In genomic region chr8:93088686-93089122, GRCm38 (mm10) we compare ENCODE assay signal across 14 mouse cellular contexts. TPM values are rescaled to one million over a fixed set of nuclear protein-coding genes. Genes with fewer than 3 reads are reported as not detected.
A peak's percentile ranks its signal among the peaks of the same experiment; 100 is the strongest.
DNase-seq lines count a peak whose midpoint lies in the region; ATAC-seq and TF ChIP-seq lines count a peak whose summit lies in the region.
"Had no signal": no experiment of that assay in that cellular context is flagged by ENCODE, and none has a peak within 500 bp of the region (broad histone marks: within the 10 kb centered on the region; RNA-seq: fewer than 3 reads in every experiment).

No protein-coding gene starts in this region.

- no peaks in the 10 kb centered on the region for H3K27me3 ChIP-seq in midbrain, embryonic 10.5 days (ENCODE audit: low read depth, poor library complexity, severe bottlenecking)
- H3K27me3 ChIP-seq in midbrain, embryonic 16.5 days (ENCODE audit: control insufficient read depth, insufficient read depth, low read depth, low read length), result no peaks in the 10 kb centered on the region
- H3K27me3 ChIP-seq in forebrain, embryonic 11.5 days (ENCODE audit: control insufficient read depth, insufficient read depth, low read length), result no peaks in the 10 kb centered on the region
- H3K27me3 ChIP-seq in limb, embryonic 13.5 days, result no peaks in the 10 kb centered on the region
- no peaks in the 10 kb centered on the region for H3K27me3 ChIP-seq in stomach, embryonic 16.5 days (ENCODE audit: control insufficient read depth, insufficient read depth, low read length)

- peak; percentile 39 for DNase-seq in midbrain, embryonic 10.5 days (ENCODE audit: low spot score)
- peak; percentile 56 for DNase-seq in forebrain, embryonic 11.5 days (ENCODE audit: low spot score)
- DNase-seq in layer of hippocampus, adult 2 months (ENCODE audit: low spot score in 2 of 2), result no peak
- no peak for DNase-seq in spleen, postnatal 4 days (ENCODE audit: low spot score in 2 of 2)
- no peak for DNase-seq in layer of hippocampus, postnatal 25 days (ENCODE audit: extremely low spot score in 1 of 2, low spot score in 1 of 2)
- DNase-seq: adrenal gland, adult 8-10 months; cerebellum, postnatal 25 days; thymus, postnatal 36 days had no signal

- H3K9ac ChIP-seq in midbrain, embryonic 16.5 days (ENCODE audit: low read depth, low read length), result no peak overlapping the region
- no peak overlapping the region for H3K9ac ChIP-seq in forebrain, embryonic 11.5 days (ENCODE audit: low read length)
- no peak overlapping the region for H3K9ac ChIP-seq in limb, embryonic 13.5 days
- no peak overlapping the region for H3K9ac ChIP-seq in stomach, embryonic 16.5 days (ENCODE audit: low read length)

- H3K9me3 ChIP-seq in midbrain, embryonic 10.5 days (replicated peaks), result no peaks in the 10 kb centered on the region
- H3K9me3 ChIP-seq in midbrain, embryonic 16.5 days (replicated peaks; ENCODE audit: control insufficient read depth, low read length, poor library complexity, severe bottlenecking), result no peaks in the 10 kb centered on the region
- H3K9me3 ChIP-seq in forebrain, embryonic 11.5 days (ENCODE audit: control insufficient read depth, low read length), result no peaks in the 10 kb centered on the region
- H3K9me3 ChIP-seq in limb, embryonic 13.5 days, result no peaks in the 10 kb centered on the region
- no peaks in the 10 kb centered on the region for H3K9me3 ChIP-seq in stomach, embryonic 16.5 days (replicated peaks; ENCODE audit: control insufficient read depth, low read length)
- H3K9me3 ChIP-seq: G1E had no signal

- H3K36me3 ChIP-seq in midbrain, embryonic 10.5 days, result no peaks in the 10 kb centered on the region
- no peaks in the 10 kb centered on the region for H3K36me3 ChIP-seq in midbrain, embryonic 16.5 days (ENCODE audit: control insufficient read depth, insufficient read depth, low read length)
- H3K36me3 ChIP-seq in forebrain, embryonic 11.5 days (ENCODE audit: control insufficient read depth, insufficient read depth, low read length), result no peaks in the 10 kb centered on the region
- H3K36me3 ChIP-seq in limb, embryonic 13.5 days, result no peaks in the 10 kb centered on the region
- H3K36me3 ChIP-seq in stomach, embryonic 16.5 days (ENCODE audit: control insufficient read depth, insufficient read depth, low read length), result no peaks in the 10 kb centered on the region
- H3K36me3 ChIP-seq: G1E had no signal

- H3K4me1 ChIP-seq in midbrain, embryonic 10.5 days, result peaks cover 11% of the 10 kb centered on the region
- peaks cover 3% of the 10 kb centered on the region for H3K4me1 ChIP-seq in midbrain, embryonic 16.5 days (ENCODE audit: control insufficient read depth, insufficient read depth, low read length)
- no peaks in the 10 kb centered on the region for H3K4me1 ChIP-seq in forebrain, embryonic 11.5 days (replicated peaks; ENCODE audit: control insufficient read depth, insufficient read depth, low read length)
- peaks cover 9% of the 10 kb centered on the region for H3K4me1 ChIP-seq in limb, embryonic 13.5 days
- H3K4me1 ChIP-seq in stomach, embryonic 16.5 days (ENCODE audit: control insufficient read depth, insufficient read depth, low read length), result no peaks in the 10 kb centered on the region

- WGBS in midbrain, embryonic 10.5 days, result 9% methylated on average over 2 of the region's 2 CpGs
- WGBS in midbrain, embryonic 16.5 days, result 5% methylated on average over 2 of the region's 2 CpGs
- 0% methylated on average over 2 of the region's 2 CpGs for WGBS in forebrain, embryonic 11.5 days
- 2% methylated on average over 2 of the region's 2 CpGs for WGBS in limb, embryonic 13.5 days
- 2% methylated on average over 2 of the region's 2 CpGs for WGBS in stomach, embryonic 16.5 days

- no peak for ATAC-seq in midbrain, embryonic 16.5 days
- ATAC-seq in forebrain, embryonic 11.5 days (replicated peaks; ENCODE audit: low FRiP score), result peak; percentile 55; the same call in 1 of the 2 replicates
- peak; percentile 92 for ATAC-seq in limb, embryonic 13.5 days (ENCODE audit: low FRiP score, low read depth)
- ATAC-seq in stomach, embryonic 16.5 days (ENCODE audit: insufficient read depth, low FRiP score), result peak; percentile 75; the same call in 1 of the 2 replicates

- H3K27ac ChIP-seq in midbrain, embryonic 10.5 days (replicated peaks), result peak overlapping the region; percentile 74
- no peak overlapping the region for H3K27ac ChIP-seq in midbrain, embryonic 16.5 days (ENCODE audit: low read length)
- H3K27ac ChIP-seq in forebrain, embryonic 11.5 days (ENCODE audit: low read depth, low read length), result no peak overlapping the region
- peak overlapping the region; percentile 44; the same call in 1 of the 2 replicates for H3K27ac ChIP-seq in limb, embryonic 13.5 days
- no peak overlapping the region; the same call in 1 of the 2 replicates for H3K27ac ChIP-seq in stomach, embryonic 16.5 days (ENCODE audit: low read length)
- H3K27ac ChIP-seq in layer of hippocampus, adult 2 months, result no peak overlapping the region

- no peak for TF ChIP-seq CTCF in layer of hippocampus, adult 2 months (conservative IDR thresholded peaks at IDR 0.05)

- H3K4me2 ChIP-seq in midbrain, embryonic 16.5 days (ENCODE audit: low read length), result no peak overlapping the region
- H3K4me2 ChIP-seq in forebrain, embryonic 11.5 days (ENCODE audit: low read depth, low read length, severe bottlenecking), result no peak overlapping the region
- H3K4me2 ChIP-seq in limb, embryonic 13.5 days (replicated peaks), result peak overlapping the region; percentile 53
- H3K4me2 ChIP-seq in stomach, embryonic 16.5 days (ENCODE audit: low read depth, low read length), result 0 out of 2 replicates have a peak overlapping the region, but pooled peaks have one; percentile 24

- 0 out of 2 replicates have a peak overlapping the region, but pooled peaks have one; percentile 14 for H3K4me3 ChIP-seq in midbrain, embryonic 10.5 days
- no peak overlapping the region for H3K4me3 ChIP-seq in midbrain, embryonic 16.5 days (ENCODE audit: low read depth, low read length)
- no peak overlapping the region for H3K4me3 ChIP-seq in forebrain, embryonic 11.5 days (ENCODE audit: low read depth, low read length)
- H3K4me3 ChIP-seq in limb, embryonic 13.5 days, result no peak overlapping the region; the same call in 1 of the 2 replicates
- H3K4me3 ChIP-seq in stomach, embryonic 16.5 days (replicated peaks; ENCODE audit: low read length), result no peak overlapping the region
- H3K4me3 ChIP-seq in layer of hippocampus, adult 2 months, result no peak overlapping the region

RNA-seq across cellular contexts. Expression of gene Ces1b, which starts 8.9 kb away (rescaled TPM):
- not detected in 2 replicates for polyA plus RNA-seq in midbrain, embryonic 10.5 days (2016; fragmentation: Nextera tagmentation; extraction: Ambion mirVana)
- not detected in 2 replicates for polyA plus RNA-seq in midbrain, embryonic 16.5 days (2015; fragmentation: Nextera tagmentation; extraction: Ambion mirVana)
- not detected in 2 replicates for polyA plus RNA-seq in forebrain, embryonic 11.5 days (2014; fragmentation: Nextera tagmentation; extraction: Ambion mirVana)
- not detected in 2 replicates for polyA plus RNA-seq in limb, embryonic 13.5 days (2015; fragmentation: Nextera tagmentation; extraction: Ambion mirVana)
- 0.12 TPM in 2 replicates for polyA plus RNA-seq in stomach, embryonic 16.5 days (2015; fragmentation: Nextera tagmentation; extraction: Ambion mirVana)
- total RNA-seq in layer of hippocampus, adult 2 months (2021), result not detected
- total RNA-seq in layer of hippocampus, postnatal 25 days (2021), result not detected
- total RNA-seq: adrenal gland, adult 8-10 months had no signal
- polyA plus RNA-seq: G1E had no signal

RNA-seq across cellular contexts. Expression of gene Ces1a, which starts 40.7 kb away (rescaled TPM):
- not detected in 2 replicates for polyA plus RNA-seq in midbrain, embryonic 10.5 days (2016; fragmentation: Nextera tagmentation; extraction: Ambion mirVana)
- polyA plus RNA-seq in midbrain, embryonic 16.5 days (2015; fragmentation: Nextera tagmentation; extraction: Ambion mirVana), result not detected in 2 replicates
- not detected in 2 replicates for polyA plus RNA-seq in forebrain, embryonic 11.5 days (2014; fragmentation: Nextera tagmentation; extraction: Ambion mirVana)
- 0.09 TPM in 1 of 2 replicates, not detected in the other for polyA plus RNA-seq in limb, embryonic 13.5 days (2015; fragmentation: Nextera tagmentation; extraction: Ambion mirVana)
- not detected in 2 replicates for polyA plus RNA-seq in stomach, embryonic 16.5 days (2015; fragmentation: Nextera tagmentation; extraction: Ambion mirVana)
- total RNA-seq in layer of hippocampus, adult 2 months (2021), result not detected
- not detected for total RNA-seq in layer of hippocampus, postnatal 25 days (2021)
- total RNA-seq: adrenal gland, adult 8-10 months had no signal
- polyA plus RNA-seq: G1E; gonadal fat pad, adult 2 months; large intestine, adult 2 months had no signal

RNA-seq across cellular contexts. Expression of gene Ces1c, which starts 42.4 kb away (rescaled TPM):
- polyA plus RNA-seq in midbrain, embryonic 10.5 days (2016; fragmentation: Nextera tagmentation; extraction: Ambion mirVana), result not detected in 2 replicates
- not detected in 2 replicates for polyA plus RNA-seq in midbrain, embryonic 16.5 days (2015; fragmentation: Nextera tagmentation; extraction: Ambion mirVana)
- not detected in 2 replicates for polyA plus RNA-seq in forebrain, embryonic 11.5 days (2014; fragmentation: Nextera tagmentation; extraction: Ambion mirVana)
- polyA plus RNA-seq in limb, embryonic 13.5 days (2015; fragmentation: Nextera tagmentation; extraction: Ambion mirVana), result not detected in 2 replicates
- 0.46 and 0.65 TPM in 2 replicates for polyA plus RNA-seq in stomach, embryonic 16.5 days (2015; fragmentation: Nextera tagmentation; extraction: Ambion mirVana)
- total RNA-seq in layer of hippocampus, adult 2 months (2021), result not detected
- not detected for total RNA-seq in layer of hippocampus, postnatal 25 days (2021)
- total RNA-seq: G1E had no signal
- polyA plus RNA-seq: G1E; gonadal fat pad, adult 2 months had no signal

Comparison
In these comparisons a context has a peak if more than half of its experiments do, and no peak if none do; other contexts are left out.
1. H3K27ac ChIP-seq: peak in midbrain, embryonic 10.5 days (single experiment) and limb, embryonic 13.5 days (single experiment); none in midbrain, embryonic 16.5 days (single experiment), forebrain, embryonic 11.5 days (single experiment), stomach, embryonic 16.5 days (single experiment) and layer of hippocampus, adult 2 months (single experiment).
2. DNase-seq: peak in midbrain, embryonic 10.5 days (single experiment) and forebrain, embryonic 11.5 days (single experiment); none in layer of hippocampus, adult 2 months (0 of 2), spleen, postnatal 4 days (0 of 2) and layer of hippocampus, postnatal 25 days (0 of 2).
3. H3K4me2 ChIP-seq: peak in limb, embryonic 13.5 days (single experiment) and stomach, embryonic 16.5 days (single experiment); none in midbrain, embryonic 16.5 days (single experiment) and forebrain, embryonic 11.5 days (single experiment).